Mouse (Mus musculus) right cerebral cortex, postnatal 25 days (tissue): ENCODE results near the gene Epn1.

Experiments used
- DNase-seq: peaks from one replicate; pipeline ENCODE4 v3.0.0; 2022

Epn1 gene

GRCm38 (mm10) chr7:5080010-5080751 is at the start of gene Epn1:
Gene Epn1 (plus strand): TSS chr7:5080235.
- DNase-seq = peak; percentile 98

DNA sequence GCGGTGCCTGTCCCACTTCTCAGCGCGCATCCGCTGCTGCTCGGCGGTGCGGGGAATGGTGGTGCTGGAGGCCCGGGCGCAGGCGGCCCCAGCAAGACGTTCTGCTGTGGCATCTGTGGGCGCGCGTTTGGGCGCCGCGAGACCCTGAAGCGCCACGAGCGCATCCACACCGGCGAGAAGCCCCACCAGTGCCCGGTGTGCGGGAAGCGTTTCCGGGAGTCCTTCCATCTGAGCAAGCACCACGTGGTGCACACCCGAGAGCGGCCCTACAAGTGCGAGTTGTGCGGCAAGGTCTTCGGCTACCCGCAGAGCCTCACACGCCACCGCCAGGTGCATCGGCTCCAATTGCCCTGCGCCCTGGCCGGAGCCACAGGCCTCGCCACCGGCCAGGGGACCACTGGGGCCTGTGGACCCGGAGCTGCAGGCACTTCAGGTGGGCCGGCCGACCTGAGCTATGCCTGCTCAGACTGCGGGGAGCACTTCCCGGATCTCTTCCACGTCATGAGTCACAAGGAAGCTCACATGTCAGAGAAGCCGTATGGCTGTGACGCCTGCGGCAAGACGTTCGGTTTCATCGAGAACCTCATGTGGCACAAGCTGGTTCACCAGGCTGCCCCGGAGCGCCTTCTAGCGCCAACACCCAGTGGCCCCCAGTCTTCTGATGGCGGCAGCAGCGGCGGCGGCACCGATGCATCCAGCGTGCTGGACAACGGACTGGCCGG is 49.3 kb upstream of the Epn1 start:
- DNase-seq = no peak

DNA sequence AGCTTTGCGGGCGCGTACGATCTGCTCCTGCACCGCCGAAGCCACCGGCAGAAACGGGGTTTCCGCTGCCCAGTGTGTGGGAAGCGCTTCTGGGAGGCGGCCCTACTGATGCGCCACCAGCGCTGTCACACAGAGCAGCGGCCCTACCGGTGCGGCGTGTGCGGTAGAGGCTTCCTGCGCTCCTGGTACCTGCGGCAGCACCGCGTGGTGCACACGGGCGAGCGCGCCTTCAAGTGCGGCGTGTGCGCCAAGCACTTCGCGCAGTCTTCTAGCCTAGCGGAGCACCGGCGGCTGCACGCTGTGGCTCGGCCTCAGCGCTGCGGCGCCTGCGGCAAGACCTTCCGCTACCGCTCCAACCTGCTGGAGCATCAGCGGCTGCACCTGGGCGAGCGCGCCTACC is 48.5 kb upstream of the Epn1 start:
- no peak for DNase-seq

DNA sequence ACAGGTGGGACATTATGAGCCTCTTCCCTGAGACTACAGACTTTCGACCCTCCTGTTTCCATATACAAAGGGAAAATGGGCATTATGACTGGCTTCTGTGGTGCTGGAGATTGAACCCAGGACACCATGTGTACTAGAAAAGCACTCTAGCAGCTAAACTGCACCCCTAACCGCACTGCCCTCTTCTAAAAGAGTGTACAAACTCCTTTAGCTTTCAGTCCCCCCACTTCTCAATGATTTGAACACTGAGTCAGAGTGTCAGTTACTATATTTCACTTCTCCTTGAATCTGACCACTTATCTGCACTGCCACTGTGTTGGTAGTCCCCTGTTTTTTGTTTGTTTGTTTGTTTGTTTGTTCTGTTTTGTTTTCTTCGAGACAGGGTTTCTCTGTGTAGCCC is 46.2 kb upstream of the Epn1 start, which contains the start of gene 4632433K11Rik:
TSS of gene 4632433K11Rik (plus strand) at position 301 of the 400 bp plus-strand sequence.
- no peak for DNase-seq

- no peak for DNase-seq
Observed at GRCm38 (mm10) chr7:5035628-5036027, 44.4 kb upstream of the Epn1 start.

GRCm38 (mm10) chr7:5036136-5036535 is 43.9 kb upstream of the Epn1 start:
- no peak for DNase-seq

- DNase-seq = no peak
Observed at GRCm38 (mm10) chr7:5037026-5037425, 43.0 kb upstream of the Epn1 start.

DNA sequence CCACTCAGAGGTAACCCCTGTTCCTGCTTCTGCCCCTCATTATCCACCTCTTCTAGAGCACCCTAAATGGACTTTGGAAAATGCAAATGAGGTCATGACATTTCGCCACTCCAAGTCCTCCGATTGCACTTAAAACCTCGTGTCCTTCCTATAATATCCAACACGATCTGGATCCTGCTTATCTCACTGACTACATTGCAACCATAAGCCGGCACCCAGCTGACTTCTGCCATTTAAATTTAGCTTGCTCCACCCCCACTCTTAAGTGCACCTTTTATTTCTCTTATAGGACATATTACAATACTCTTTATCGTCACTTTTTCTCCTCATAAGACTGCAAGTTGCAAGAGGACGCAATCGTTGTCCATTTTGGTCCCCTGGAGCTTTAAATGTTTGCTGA is 42.6 kb upstream of the Epn1 start:
- DNase-seq = no peak

DNA sequence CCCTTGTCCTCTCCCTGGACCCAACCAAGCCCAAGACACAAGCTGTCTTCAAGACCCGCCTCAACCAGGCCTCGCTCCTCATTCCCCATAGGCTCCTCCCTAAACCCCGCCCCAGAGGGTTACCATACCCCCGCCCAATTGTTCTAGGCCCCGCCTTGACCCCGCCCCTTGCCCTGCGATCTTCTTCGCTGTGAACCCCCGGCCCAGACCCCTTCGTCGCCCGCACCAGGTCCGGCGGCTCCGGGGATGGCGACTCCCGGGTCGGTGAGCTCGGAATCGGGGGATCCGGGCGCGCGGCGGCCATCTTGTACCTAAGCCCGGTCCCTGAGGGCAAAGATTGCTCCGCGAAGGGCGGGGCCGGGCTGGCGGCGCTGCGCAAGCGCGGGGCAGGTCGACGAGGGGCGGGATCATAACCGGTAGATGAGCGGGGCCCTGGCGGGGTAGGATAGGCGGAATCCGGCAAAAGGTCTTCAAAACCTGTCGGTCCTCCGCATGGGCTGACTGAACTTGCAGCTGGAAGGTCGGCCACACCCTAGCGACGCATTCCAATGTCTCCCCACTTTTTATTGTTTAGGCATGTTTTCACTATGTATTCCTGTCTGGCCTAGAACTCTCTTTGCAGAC is 41.8 kb upstream of the Epn1 start, which contains the start of gene Zfp784:
TSS of gene Zfp784 (minus strand) at position 338 of the 624 bp plus-strand sequence.
- peak; percentile 94 for DNase-seq

DNA sequence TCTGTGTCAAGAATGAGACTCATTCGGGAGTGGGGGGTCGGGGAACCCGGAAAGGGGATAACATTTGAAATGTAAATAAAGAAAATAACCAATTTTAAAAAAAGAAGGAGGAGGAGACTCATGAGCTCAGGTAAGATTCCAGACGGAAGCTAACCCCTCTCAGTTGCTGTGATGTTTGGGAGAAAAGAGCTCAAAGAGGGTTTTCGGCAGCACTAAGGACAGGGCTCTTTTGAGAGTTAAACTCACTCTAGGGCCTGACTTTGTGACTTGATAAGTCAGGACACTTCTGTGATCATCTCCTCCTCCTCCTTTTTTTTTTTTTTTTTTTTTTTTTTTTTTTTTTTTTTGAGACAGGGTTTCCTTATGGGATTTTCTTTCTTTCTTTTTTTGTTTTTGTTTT is 41.1 kb upstream of the Epn1 start:
- DNase-seq = no peak

GRCm38 (mm10) chr7:5044981-5045380 is 35.1 kb upstream of the Epn1 start:
- DNase-seq = no peak

DNA sequence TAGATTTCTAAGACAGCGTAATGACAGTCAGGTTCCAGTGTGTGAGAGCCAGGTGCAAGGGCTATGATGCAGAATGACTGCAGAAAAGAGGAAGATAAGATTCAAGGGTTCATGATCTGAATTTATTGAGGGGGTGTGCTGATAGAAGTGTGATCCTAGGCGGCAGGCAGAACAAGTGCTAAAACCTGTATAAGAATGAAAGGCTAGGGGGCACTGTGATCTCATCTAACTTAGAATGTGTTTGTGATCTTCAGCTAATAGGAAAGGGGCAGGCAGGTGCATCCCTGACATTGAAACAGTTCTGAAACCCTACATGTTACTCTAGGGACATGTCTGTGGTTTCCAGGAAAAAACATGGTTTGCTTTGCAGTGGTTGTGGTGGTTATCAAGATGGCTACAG is 33.9 kb upstream of the Epn1 start:
- DNase-seq = no peak

- DNase-seq = no peak
Observed at GRCm38 (mm10) chr7:5047313-5047712, 32.7 kb upstream of the Epn1 start.

DNA sequence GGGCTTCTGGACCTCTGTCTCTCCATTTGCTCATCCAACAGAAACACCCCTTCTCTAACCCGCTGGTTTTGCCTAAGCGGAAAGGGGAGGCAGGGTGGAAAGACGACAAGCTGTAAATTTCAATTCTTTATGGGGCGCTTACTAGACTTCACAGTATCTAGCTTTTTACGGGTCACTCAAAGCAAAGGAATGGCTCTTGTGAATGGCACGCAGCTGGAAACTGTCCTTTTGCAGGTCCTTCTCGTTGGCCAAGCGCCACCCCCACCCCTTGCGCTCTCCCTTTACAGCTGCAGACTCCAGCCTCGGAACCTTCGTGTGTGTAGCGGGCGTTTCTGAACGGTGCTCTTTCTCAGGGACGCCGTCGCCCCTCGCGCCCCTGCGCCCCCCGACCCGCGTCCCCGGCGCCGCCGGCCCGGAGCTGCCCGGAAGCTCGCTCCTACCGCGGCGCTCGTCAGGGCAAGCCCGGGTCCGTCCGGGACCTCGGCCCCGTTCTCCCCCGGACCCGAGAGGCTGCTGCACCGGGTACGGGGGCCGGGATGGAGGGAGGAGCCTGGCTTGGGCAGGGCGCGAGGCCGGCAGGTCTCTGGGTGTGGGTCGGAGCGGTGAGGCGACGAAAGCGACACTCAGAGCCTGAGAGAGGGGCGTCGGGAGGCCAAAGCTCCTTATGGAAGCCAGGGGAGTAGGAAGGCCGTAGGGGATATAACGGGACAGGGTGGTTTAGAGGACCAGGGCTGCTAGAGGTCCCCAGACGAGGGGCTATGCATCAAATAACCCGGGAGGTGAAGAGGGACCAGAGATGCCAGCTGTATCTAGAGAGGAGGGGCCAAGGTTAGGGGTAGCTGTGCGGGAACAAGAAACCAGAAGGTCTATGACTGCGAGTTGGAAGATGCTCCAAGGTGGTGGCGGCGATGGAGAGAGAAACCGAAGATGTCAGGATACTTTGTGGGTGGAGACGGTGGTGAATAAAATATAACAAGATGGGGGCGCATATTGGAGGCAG is 28.5 kb upstream of the Epn1 start, which contains the start of gene Zfp580:
TSS of gene Zfp580 (plus strand) at position 346 of the 1,000 bp plus-strand sequence.
- peak; percentile 85 for DNase-seq

GRCm38 (mm10) chr7:5052438-5052837 is 27.6 kb upstream of the Epn1 start:
- no peak for DNase-seq

- DNase-seq = no peak
Observed at GRCm38 (mm10) chr7:5052931-5053343, 27.1 kb upstream of the Epn1 start.

GRCm38 (mm10) chr7:5053456-5054179 is 26.4 kb upstream of the Epn1 start:
- DNase-seq = peak; percentile 57

- peak; percentile 71 for DNase-seq
Observed at GRCm38 (mm10) chr7:5056651-5057263, 23.3 kb upstream of the Epn1 start.

DNA sequence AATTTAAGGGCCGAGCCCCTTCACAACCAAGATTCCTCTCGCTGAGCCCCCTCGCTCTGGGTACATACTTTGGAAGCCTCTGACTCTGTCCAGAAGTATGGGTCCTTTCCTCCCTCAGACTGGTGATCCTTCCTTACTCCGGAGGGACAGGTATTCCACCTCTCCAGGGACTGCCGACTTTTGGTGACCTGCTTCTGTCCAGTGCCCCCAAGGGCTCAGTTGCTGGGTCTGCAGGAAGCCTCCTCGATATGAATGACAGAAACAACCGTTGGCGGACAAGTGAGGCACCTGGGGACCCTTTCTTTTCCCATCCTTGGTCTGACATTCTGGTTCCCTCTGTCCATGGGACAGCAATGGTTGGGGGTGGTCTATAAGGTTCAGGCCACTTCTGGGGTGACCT is 22.7 kb upstream of the Epn1 start:
- DNase-seq = no peak

DNA sequence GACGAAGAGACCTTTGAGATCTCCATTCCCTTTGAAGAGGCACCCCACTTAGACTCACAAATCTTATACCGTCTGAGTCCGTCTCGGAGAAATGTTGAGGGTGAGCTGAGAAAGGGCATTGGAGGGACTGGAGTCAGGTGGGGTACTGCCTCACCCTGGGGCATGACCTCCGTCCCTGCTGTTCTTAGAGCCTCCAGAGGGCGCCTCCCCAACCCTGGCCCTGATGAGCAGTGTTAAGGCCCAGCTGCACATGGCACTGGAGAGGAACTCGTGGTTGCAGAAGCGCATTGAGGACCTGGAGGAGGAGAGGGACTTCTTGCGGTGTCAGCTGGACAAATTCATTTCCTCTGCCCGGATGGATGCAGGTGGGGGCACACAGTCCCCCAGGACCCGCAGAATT is 22.2 kb upstream of the Epn1 start:
- no peak for DNase-seq

DNA sequence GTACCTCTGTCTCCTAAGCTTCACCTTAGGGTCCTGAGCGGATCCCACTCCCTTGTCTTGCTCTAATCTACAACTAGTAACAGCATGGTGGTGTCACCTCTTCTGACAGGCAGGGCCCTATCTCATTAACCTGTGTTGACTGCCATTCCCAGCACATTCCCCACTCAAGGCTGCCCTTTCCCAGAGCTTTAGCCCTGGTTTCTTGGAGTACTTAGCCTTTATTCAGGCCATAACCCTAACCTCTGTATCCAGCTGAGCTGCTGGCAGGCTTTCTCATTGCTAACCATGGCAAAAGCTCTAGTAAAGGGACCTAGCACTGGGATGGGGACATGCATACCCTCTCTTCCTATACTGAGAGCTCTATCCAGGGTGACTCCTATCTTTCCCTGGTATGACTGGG is 21.4 kb upstream of the Epn1 start:
- DNase-seq = no peak
